Mouse (Mus musculus) neural tube, embryonic 11.5 days (tissue): ENCODE data around the gene Ahctf1. TPM values are rescaled to one million over a fixed set of nuclear protein-coding genes. Genes with fewer than 3 reads are reported as not detected.
A peak's percentile ranks its signal among the peaks of the same experiment; 100 is the strongest.

Source experiments
- ATAC-seq: fragments of 200-750 bp; cut with Nextera tagmentation; 2 replicates; pipeline ENCODE4 v1.8.0; 2017; ENCODE audit warnings: moderate number of reproducible peaks, mild to moderate bottlenecking, moderate TSS enrichment, moderate library complexity; ENCODE audit not compliant: insufficient read depth, low FRiP score, low TSS enrichment
- DNase-seq: peaks from one replicate; pipeline ENCODE4 v3.0.0-alpha.2; 2015; ENCODE audit warnings: low spot score
- H3K27ac ChIP-seq: fragments of 300-500 bp; sonication (generic); 2 replicates; pipeline ENCODE4 v1.5.1; 2014; ENCODE audit warnings: low read depth, mild to moderate bottlenecking, low read length
- H3K27me3 ChIP-seq: fragments of 300-500 bp; sonication (generic); 2 replicates; pipeline ENCODE4 v1.6.1; 2014; ENCODE audit warnings: mild to moderate bottlenecking, low read length, mixed read lengths; ENCODE audit not compliant: control insufficient read depth, insufficient read depth
- H3K36me3 ChIP-seq: fragments of 300-500 bp; sonication (generic); 2 replicates; pipeline ENCODE4 v1.6.1; 2014; ENCODE audit warnings: mild to moderate bottlenecking, low read length, moderate library complexity, mixed read lengths; ENCODE audit not compliant: control insufficient read depth, insufficient read depth
- H3K4me1 ChIP-seq: fragments of 300-500 bp; sonication (generic); 2 replicates; pipeline ENCODE4 v1.6.1; 2014; ENCODE audit warnings: low read length, mixed read lengths; ENCODE audit not compliant: control insufficient read depth, insufficient read depth
- H3K4me2 ChIP-seq: fragments of 300-500 bp; sonication (generic); 2 replicates; pipeline ENCODE4 v1.6.1; 2014; ENCODE audit warnings: low read depth, mild to moderate bottlenecking, moderate library complexity
- H3K4me3 ChIP-seq: fragments of 300-500 bp; sonication (generic); 2 replicates; pipeline ENCODE4 v1.5.1; 2014; ENCODE audit warnings: low read depth, low read length
- H3K9ac ChIP-seq: fragments of 300-500 bp; sonication (generic); 2 replicates; pipeline ENCODE4 v1.6.1; 2014; ENCODE audit warnings: mild to moderate bottlenecking, low read length
- H3K9me3 ChIP-seq: fragments of 300-500 bp; sonication (generic); 2 replicates; pipeline ENCODE4 v1.6.1; 2016; ENCODE audit warnings: low read length; ENCODE audit not compliant: control insufficient read depth
- WGBS: fragments of 180-500 bp; shearing (Covaris S2); extraction: QIAGEN DNeasy Blood & Tissue Kit; methylation state at CpG from one replicate; pipeline ENCODE4 v1.1.7; 2014; 5-methylcytosine and 5-hydroxymethylcytosine counted together
- polyA plus RNA-seq: library from polyadenylated mRNA; unstranded; fragments of >200 nt; fragmentation: Nextera tagmentation; extraction: Ambion mirVana; gene quantifications from 2 replicates; pipeline ENCODE4 v1.2.1, GENCODE M21; 2014

Gene Ahctf1
- polyA plus RNA-seq, 1 experiment from 2014 or later = 35.8 TPM

DNA sequence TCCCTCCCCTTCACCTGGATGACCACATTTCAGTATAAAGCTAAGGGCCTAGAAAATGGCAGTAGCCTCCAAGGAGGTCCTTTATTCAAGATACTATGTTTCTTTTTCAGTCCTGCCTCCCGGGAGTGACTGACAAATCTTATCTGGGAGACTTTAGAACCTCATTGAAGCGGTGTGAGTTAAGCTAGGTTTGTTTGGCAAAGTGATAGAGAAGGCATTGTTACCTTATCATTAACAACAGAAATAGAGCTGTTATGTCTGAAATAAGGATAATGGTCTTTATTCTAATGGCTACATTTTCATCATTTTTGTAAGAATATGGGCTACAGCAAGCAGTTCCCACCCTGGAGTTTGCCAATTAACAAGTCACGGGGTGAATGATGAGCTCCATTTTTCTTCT, 4.8 kb upstream of the Ahctf1 start:
- WGBS = 87% methylated on average over 3 of the region's 3 CpGs

GRCm38 (mm10) chr1:179807468-179807867, 4.0 kb upstream of the Ahctf1 start:
- DNase-seq (no peak), ATAC-seq (no peak)
- Histone ChIP-seq H3K9me3 (no peaks in the 10 kb centered on the region), H3K27me3 (no peaks in the 10 kb centered on the region), H3K36me3 (no peaks in the 10 kb centered on the region), H3K4me2 (no peak overlapping the region), H3K27ac (no peak overlapping the region), H3K9ac (no peak overlapping the region), H3K4me3 (no peak overlapping the region), H3K4me1 (no peaks in the 10 kb centered on the region)
- WGBS = 92% methylated on average over 4 of the region's 4 CpGs

More for the DNA sequence above, 4.8 kb upstream of the Ahctf1 start:
- no peaks in the 10 kb centered on the region for H3K36me3 ChIP-seq
- no peak overlapping the region for H3K9ac ChIP-seq
- no peaks in the 10 kb centered on the region for H3K4me1 ChIP-seq
- no peak overlapping the region for H3K4me3 ChIP-seq
- no peaks in the 10 kb centered on the region for H3K27me3 ChIP-seq
- no peak for ATAC-seq
- H3K9me3 ChIP-seq = no peaks in the 10 kb centered on the region
- H3K4me2 ChIP-seq = no peak overlapping the region
- no peak overlapping the region for H3K27ac ChIP-seq
- DNase-seq = no peak

- WGBS = 89% methylated on average over 5 of the region's 5 CpGs
- H3K4me2 ChIP-seq = no peak overlapping the region
- H3K9ac ChIP-seq = no peak overlapping the region
- H3K9me3 ChIP-seq = no peaks in the 10 kb centered on the region
- ATAC-seq = no peak
- H3K4me1 ChIP-seq = peaks cover 11% of the 10 kb centered on the region
- no peak overlapping the region for H3K27ac ChIP-seq
- DNase-seq = no peak
- H3K27me3 ChIP-seq = no peaks in the 10 kb centered on the region
- H3K4me3 ChIP-seq = no peak overlapping the region
- no peaks in the 10 kb centered on the region for H3K36me3 ChIP-seq
These were observed 2.3 kb upstream of the Ahctf1 start for GRCm38 (mm10) chr1:179805751-179806150.

- 23% methylated on average over 11 of the region's 11 CpGs for WGBS
- H3K4me2 ChIP-seq = peak overlapping the region; percentile 39
- peak overlapping the region; percentile 47; the same call in 1 of the 2 replicates for H3K9ac ChIP-seq
- peak overlapping the region; percentile 50; the same call in 1 of the 2 replicates for H3K27ac ChIP-seq
- no peaks in the 10 kb centered on the region for H3K36me3 ChIP-seq
- DNase-seq = no peak
- no peaks in the 10 kb centered on the region for H3K27me3 ChIP-seq
- ATAC-seq = no peak
- H3K9me3 ChIP-seq = no peaks in the 10 kb centered on the region
- H3K4me1 ChIP-seq = peaks cover 11% of the 10 kb centered on the region
- H3K4me3 ChIP-seq = peak overlapping the region; percentile 95
These were observed 831 bp upstream of the Ahctf1 start for GRCm38 (mm10) chr1:179804140-179804881.

GRCm38 (mm10) chr1:179802610-179803512, 619 bp downstream of the Ahctf1 start, which contains the start of gene Gm10518:
Gene Gm10518, plus strand, starts transcription at chr1:179803376.
- under 1% methylated on average over 80 of the region's 94 CpGs for WGBS
- peaks cover 11% of the 10 kb centered on the region for H3K4me1 ChIP-seq
- ATAC-seq = peak; percentile 71

DNA sequence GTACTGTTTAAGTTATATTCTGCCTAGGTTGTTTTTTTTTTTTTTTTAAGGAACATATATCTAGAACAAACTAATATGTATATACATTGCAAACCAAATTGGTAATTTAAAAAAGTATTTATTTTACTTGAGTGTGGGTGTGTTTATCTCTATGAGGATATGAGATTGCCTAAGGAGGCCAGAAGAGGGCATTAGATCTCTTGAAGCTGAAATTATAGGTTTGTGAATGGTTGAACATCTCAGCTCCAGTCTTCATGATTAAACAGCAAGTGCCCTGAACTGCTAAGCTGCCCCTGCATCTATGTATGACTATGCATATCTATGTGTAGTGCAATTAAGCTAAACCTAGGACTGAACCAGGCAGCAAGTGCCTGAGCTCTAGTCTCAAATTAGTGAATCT, 4.7 kb downstream of the Ahctf1 start:
- H3K4me2 ChIP-seq = no peak overlapping the region
- no peak for DNase-seq
- no peaks in the 10 kb centered on the region for H3K27me3 ChIP-seq
- H3K27ac ChIP-seq = no peak overlapping the region
- peaks cover 21% of the 10 kb centered on the region for H3K36me3 ChIP-seq
- peaks cover 11% of the 10 kb centered on the region for H3K4me1 ChIP-seq
- no peak for ATAC-seq
- H3K4me3 ChIP-seq = no peak overlapping the region
- H3K9ac ChIP-seq = no peak overlapping the region
- no peaks in the 10 kb centered on the region for H3K9me3 ChIP-seq

More at GRCm38 (mm10) chr1:179802610-179803512, 619 bp downstream of the Ahctf1 start, which contains the start of gene Gm10518:
- Histone ChIP-seq H3K9ac (peak within 1 kb of the TSS; percentile 94), H3K9me3 (no peaks in the 10 kb centered on the region), H3K36me3 (peaks cover 3% of the 10 kb centered on the region), H3K4me2 (peak within 1 kb of the TSS; percentile 60), H3K4me3 (peak within 1 kb of the TSS; percentile 95), H3K27me3 (no peaks in the 10 kb centered on the region), H3K27ac (peak within 1 kb of the TSS; percentile 97)
- peak; percentile 62 for DNase-seq

DNA sequence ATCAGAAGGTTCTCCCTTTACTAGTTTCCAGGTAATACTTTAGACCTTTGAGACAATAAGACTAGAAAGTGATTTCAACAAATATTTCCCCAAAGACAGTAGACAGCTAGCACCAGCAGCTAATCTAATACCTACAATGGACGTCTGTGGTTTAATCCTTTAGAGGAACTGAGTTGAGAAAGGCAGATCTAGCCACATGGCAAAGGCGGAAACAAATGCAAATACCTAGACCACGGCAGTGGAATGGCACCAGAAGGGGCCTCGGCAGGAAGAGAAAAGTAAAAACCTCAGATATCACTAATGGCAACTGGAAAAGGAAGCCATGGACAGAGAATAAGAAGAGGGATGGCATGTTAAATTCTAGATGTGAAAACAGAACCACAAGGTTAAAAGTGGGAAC, 16.2 kb downstream of the Ahctf1 start:
- no peak overlapping the region for H3K27ac ChIP-seq
- no peaks in the 10 kb centered on the region for H3K4me1 ChIP-seq
- H3K36me3 ChIP-seq = peaks cover 11% of the 10 kb centered on the region
- DNase-seq (no peak), ATAC-seq (no peak)
- no peaks in the 10 kb centered on the region for H3K27me3 ChIP-seq
- no peaks in the 10 kb centered on the region for H3K9me3 ChIP-seq
- H3K9ac ChIP-seq = no peak overlapping the region
- 92% methylated on average over 4 of the region's 4 CpGs for whole genome bisulfite sequencing
- H3K4me2 ChIP-seq = no peak overlapping the region
- H3K4me3 ChIP-seq = no peak overlapping the region

DNA sequence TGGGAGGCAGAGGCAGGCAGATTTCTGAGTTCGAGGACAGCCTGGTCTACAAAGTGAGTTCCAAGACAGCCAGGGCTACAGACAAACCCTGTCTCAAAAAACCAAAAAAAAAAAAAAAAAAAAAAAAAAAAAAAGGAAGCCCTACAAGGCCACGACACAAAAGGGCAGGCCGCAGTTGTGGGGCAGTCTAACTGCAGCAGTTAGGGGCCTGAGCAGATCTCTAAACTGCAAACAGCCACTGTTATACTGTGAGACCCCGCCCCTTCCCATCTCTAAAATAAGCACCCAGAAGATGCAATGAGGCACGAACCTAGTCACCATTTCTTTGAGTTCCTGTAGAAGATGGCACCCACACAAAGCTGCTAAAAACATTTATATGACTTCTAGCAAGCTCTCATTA, 18.0 kb downstream of the Ahctf1 start:
- Histone ChIP-seq H3K4me1 (no peaks in the 10 kb centered on the region), H3K9me3 (no peaks in the 10 kb centered on the region), H3K4me3 (no peak overlapping the region), H3K27me3 (no peaks in the 10 kb centered on the region), H3K9ac (no peak overlapping the region), H3K4me2 (no peak overlapping the region), H3K36me3 (peaks cover 13% of the 10 kb centered on the region), H3K27ac (no peak overlapping the region)
- no peak for ATAC-seq
- WGBS = 93% methylated on average over 5 of the region's 5 CpGs
- no peak for DNase-seq
